Mouse (Mus musculus) urinary bladder, adult 18-20 months (tissue): ENCODE results near the gene Acrbp.

Source experiments
- DNase-seq, 2 experiments: peaks; one replicate each; pipeline ENCODE4 v3.0.0; 2022; ENCODE audit warnings: low spot score in 2 of 2, mixed read lengths in 2 of 2

Acrbp gene

DNA sequence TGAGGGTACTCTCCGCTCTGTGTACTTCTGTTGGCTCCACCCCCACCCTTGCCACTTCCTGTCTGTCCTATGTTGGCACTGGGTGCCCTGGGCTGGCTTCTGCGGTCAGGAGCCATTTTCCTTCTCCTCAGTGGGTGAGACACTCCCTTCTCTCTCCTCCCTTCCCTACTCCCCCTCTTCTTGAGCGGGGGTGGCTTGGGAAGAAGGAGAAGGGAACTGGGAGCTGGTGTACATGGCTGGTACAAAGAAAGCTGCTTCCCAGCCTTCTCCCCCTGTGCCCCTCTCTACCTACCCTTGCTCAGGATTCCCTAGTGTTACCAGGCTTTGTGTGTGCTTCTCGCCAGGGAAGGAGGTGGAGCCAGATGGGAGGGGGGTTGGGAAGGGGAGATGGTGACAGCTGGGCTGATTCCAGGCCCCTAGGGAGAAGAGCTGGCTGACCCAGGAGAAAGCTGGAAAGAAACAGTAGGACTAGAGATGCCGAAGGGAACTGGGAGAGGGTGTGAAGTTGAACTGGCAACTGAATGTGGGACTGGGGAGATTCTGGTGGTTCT is 50.0 kb downstream of the Acrbp start:
- no peak for DNase-seq

DNA sequence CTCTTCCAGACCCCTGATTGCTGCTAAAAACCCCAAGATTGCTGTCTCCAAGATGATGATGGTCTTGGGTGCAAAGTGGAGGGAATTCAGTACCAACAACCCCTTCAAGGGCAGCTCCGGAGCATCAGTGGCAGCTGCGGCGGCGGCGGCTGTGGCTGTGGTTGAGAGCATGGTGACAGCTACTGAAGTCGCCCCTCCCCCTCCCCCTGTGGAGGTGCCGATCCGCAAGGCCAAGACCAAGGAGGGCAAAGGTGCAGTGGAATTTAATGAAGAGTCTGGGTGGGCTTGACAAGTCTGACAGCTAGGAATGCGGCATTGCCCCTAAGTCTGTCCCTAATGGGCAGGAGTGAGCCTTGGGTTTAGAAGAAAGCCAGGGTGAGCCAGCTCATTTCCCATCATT is 52.0 kb downstream of the Acrbp start:
- no peak for DNase-seq

DNA sequence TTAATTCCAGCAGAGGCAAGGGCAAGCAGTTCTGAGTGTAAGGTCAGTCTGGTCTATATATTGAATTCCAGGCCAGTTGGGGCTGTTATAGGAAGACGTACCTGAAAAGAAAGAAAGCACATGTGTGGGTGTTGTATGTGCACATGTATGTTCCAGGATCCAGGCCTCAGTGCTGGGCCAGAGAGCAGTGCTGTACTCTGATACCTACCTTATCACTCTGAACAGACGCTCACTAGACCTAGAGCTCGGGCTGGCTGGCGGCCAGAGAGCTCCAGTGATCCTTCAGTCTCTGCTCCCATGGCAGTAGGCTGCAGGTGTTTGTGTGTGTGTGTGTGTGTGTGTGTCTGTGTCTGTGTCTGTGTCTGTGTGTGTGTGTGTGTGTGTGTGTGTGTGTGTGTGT is 54.7 kb downstream of the Acrbp start:
- no peak for DNase-seq

DNA sequence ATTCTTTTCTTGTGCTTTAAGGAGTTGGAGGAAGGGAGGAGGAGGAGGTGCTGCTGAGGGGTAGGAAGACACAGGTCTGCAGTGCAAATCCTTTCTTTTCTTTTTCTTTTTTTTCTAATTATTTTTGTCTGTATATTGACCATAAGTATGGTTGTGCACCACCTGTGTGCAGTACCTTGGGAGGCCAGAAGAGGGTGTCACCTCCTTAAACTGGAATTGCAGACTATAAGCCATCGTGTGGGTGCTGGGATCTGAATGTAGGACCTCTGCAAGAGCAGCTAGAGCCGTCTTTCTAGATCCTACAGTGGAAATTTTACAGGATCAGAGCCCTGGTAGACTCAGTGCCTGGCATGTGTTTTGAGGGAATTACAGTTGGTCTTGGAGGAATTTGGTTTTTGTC is 58.2 kb downstream of the Acrbp start:
- no peak for DNase-seq

DNA sequence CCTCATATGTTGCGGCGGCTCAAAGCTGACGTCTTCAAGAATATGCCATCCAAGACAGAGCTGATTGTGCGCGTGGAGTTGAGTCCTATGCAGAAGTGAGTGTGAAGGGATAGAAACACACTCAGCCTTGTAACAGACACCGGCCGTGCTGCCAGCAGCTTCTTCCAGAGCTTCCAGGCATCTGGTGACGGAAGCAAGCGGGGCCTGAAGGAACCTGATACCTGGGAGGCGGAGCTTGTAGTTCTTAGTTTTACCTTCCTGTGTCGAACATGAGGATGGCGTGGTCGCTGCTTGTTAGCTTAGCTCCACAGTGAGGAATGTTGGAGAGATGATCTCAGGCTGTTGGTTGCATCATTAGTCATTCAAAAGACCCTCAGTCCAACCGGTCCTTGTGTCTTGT is 59.9 kb downstream of the Acrbp start:
- no peak for DNase-seq

DNA sequence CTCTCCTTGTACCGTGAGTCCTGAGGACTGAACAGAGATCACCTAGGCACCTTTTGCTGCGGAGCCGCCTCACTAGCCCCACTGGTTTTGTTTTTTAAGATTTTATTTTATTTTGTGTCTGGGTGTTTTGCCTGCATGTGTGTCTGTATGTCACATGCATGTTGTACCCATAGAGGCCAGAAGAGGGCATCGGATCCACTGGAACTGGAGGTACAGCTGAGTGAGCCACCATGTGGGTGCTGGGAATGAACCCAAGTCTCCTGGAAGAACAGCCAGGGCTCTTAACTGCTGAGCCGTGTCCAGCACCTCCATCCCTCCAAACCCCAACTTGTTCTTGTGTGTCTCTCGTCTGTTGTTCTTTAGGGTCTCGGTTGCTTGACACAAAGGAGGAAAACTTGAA is 61.4 kb downstream of the Acrbp start:
- no peak for DNase-seq

DNA sequence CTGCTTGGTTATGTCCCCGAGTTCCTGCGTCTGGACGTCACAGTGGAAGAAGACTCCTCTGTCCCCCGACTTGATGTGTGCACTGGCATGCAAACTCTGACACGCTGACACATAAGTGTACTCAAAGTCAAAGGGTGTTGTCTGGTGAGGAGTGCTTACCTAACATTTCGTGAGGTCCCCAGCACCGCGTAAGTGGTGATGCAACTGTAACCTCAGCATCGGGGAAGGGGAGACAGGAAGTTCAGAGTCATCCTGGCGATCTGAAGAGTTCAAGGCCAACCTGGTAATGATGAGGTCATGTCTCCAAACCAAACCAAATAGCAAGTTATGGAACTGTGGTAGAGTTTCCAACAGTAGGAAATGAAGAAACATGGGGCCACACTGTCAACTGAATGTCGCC is 63.1 kb downstream of the Acrbp start:
- no peak for DNase-seq
